Mouse (Mus musculus) liver, adult 2 months (tissue): ENCODE data around the gene Lin9. TPM values are rescaled to one million over a fixed set of nuclear protein-coding genes. Genes with fewer than 3 reads are reported as not detected.

Source experiments
- DNase-seq: peaks from one replicate; pipeline ENCODE4 v3.0.0-alpha.2; 2011; ENCODE audit warnings: low read depth, low spot score; ENCODE audit errors: extremely low read depth
- H3K27ac ChIP-seq: fragments of 200-500 bp; replicated peaks from 2 replicates; pipeline ENCODE4 v1.5.1; 2012; ENCODE audit warnings: low read depth, mild to moderate bottlenecking, control low read depth, inconsistent platforms, low read length; ENCODE audit not compliant: insufficient read depth
- H3K27me3 ChIP-seq: fragments of 200-500 bp; 2 replicates; pipeline ENCODE4 v1.6.1; 2012; ENCODE audit warnings: mild to moderate bottlenecking, moderate library complexity, low read length, inconsistent platforms; ENCODE audit not compliant: control insufficient read depth, insufficient read depth
- H3K36me3 ChIP-seq: fragments of 200-500 bp; 2 replicates; pipeline ENCODE4 v1.6.1; 2012; ENCODE audit warnings: low read length, inconsistent platforms; ENCODE audit not compliant: control insufficient read depth, insufficient read depth
- H3K4me1 ChIP-seq: fragments of 200-500 bp; 2 replicates; pipeline ENCODE4 v1.6.1; 2011; ENCODE audit warnings: low read length; ENCODE audit not compliant: control insufficient read depth, insufficient read depth
- H3K4me3 ChIP-seq: fragments of 200-500 bp; 2 replicates; pipeline ENCODE4 v1.5.1; 2011; ENCODE audit warnings: low read depth, mild to moderate bottlenecking, control low read depth, low read length, moderate library complexity; ENCODE audit not compliant: insufficient read depth
- H3K79me2 ChIP-seq: fragments of 200-500 bp; 2 replicates; pipeline ENCODE4 v1.6.1; 2012; ENCODE audit warnings: inconsistent platforms, mild to moderate bottlenecking, low read length, moderate library complexity; ENCODE audit not compliant: control insufficient read depth, insufficient read depth
- H3K9ac ChIP-seq: fragments of 200-500 bp; 2 replicates; pipeline ENCODE4 v1.6.1; 2012; ENCODE audit warnings: low read depth, mild to moderate bottlenecking, control low read depth, inconsistent platforms, low read length
- CTCF ChIP-seq: fragments of 200-500 bp; IDR thresholded peaks from 2 replicates; pipeline ENCODE4 v1.5.1; 2011; ENCODE audit warnings: low read depth, low read length, control low read depth
- POLR2A ChIP-seq: fragments of 200-500 bp; IDR thresholded peaks from 2 replicates; pipeline ENCODE4 v1.6.1; 2011; ENCODE audit warnings: low read length, control low read depth; ENCODE audit not compliant: insufficient read depth; ENCODE audit errors: extremely low read depth
- WGBS: fragments of 180-500 bp; shearing (Covaris S2); methylation state at CpG from one replicate; pipeline ENCODE4 v1.1.7; 2018; 5-methylcytosine and 5-hydroxymethylcytosine counted together
- polyA plus RNA-seq: library from polyadenylated mRNA; depleted of rRNA; stranded (reverse); fragments of >200 nt; gene quantifications from 2 replicates; pipeline ENCODE4 v1.2.3, GENCODE M21; 2012; rRNA removed
- total RNA-seq: library from RNA; depleted of rRNA; stranded (reverse); fragments of >200 nt; gene quantifications from 2 replicates; pipeline ENCODE4 v1.2.3, GENCODE M21; 2014; rRNA removed

Lin9 gene
- total and polyA plus RNA-seq, 2 experiments: 1.2 to 3.7 TPM

DNA sequence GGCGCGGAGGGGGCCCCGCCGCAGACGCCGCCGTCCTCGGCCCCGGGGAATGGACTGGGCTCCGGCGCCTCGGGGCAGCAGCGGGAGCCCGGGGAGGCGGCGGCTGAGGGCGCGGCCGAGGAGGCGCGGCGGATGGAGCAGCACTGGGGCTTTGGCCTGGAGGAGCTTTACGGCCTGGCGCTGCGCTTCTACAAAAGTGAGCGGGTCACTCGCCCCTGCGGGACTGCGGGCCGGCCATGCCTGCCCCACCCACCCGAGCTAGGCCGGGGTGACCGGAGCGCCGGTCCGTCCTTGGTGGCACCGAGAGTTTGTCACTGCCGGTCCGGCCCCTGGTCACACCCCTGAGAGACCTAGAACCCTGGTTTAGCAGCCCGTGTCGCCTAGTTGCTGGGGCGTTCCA, 85.2 kb downstream of the Lin9 start:
- Histone ChIP-seq H3K4me3 (peak overlapping the region; percentile 97), H3K9ac (peak overlapping the region; percentile 96), H3K27me3 (no peaks in the 10 kb centered on the region), H3K4me1 (peaks cover 14% of the 10 kb centered on the region), H3K27ac (peak overlapping the region; percentile 84), H3K79me2 (peaks cover 17% of the 10 kb centered on the region), H3K36me3 (no peaks in the 10 kb centered on the region)
- TF ChIP-seq POLR2A (no peak), CTCF (no peak)
- DNase-seq: peak; percentile 42
- 0% methylated on average over 42 of the region's 42 CpGs for WGBS

DNA sequence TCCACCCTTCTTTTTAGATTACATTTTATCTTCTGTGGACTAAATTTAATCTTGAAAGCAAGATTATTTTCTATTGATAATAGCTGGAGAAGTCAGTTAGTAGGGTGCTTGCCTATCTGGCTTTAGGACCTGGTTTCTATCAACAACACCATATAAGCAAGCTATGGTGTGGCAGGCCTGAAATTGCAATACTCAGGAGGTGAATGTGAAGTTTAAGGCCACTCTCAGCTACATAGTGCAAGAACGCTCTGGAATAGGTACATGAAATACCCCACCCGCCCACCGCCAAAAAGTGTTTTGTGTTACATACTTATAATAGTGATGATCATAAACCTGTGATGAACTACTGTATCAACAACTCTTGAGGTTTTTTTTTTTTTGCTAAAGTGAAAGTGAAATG, 88.3 kb downstream of the Lin9 start:
- Histone ChIP-seq H3K4me1 (peaks cover 14% of the 10 kb centered on the region), H3K9ac (no peak overlapping the region), H3K79me2 (peaks cover 17% of the 10 kb centered on the region), H3K36me3 (peaks cover 6% of the 10 kb centered on the region), H3K4me3 (no peak overlapping the region), H3K27me3 (no peaks in the 10 kb centered on the region), H3K27ac (no peak overlapping the region)
- no peak for TF ChIP-seq POLR2A
- TF ChIP-seq CTCF: no peak
- DNase-seq: no peak
- WGBS: 86% methylated on average over 3 of the region's 3 CpGs

Other genes starting within 250 kb of the Lin9 start
- 0.09 and 1.1 TPM in 2 replicates for gene Stum, start 157.6 kb upstream of the Lin9 start, total RNA-seq
- gene Stum, start 157.6 kb upstream of the Lin9 start, polyA plus RNA-seq: 0.19 and 0.22 TPM in 2 replicates
- gene Parp1, start 72.2 kb upstream of the Lin9 start, total RNA-seq: 25.4 and 28.3 TPM in 2 replicates
- gene Parp1, start 72.2 kb upstream of the Lin9 start, polyA plus RNA-seq: 13.2 and 14.6 TPM in 2 replicates
- not detected in 2 replicates for gene Mixl1, start 55.9 kb downstream of the Lin9 start, total RNA-seq
- not detected in 2 replicates for gene Mixl1, start 55.9 kb downstream of the Lin9 start, polyA plus RNA-seq
- gene Acbd3, start 84.9 kb downstream of the Lin9 start, total RNA-seq: 13.1 and 13.7 TPM in 2 replicates
- gene Acbd3, start 84.9 kb downstream of the Lin9 start, polyA plus RNA-seq: 5.7 and 6.3 TPM in 2 replicates
- gene H3f3a, start 172.8 kb downstream of the Lin9 start, total RNA-seq: 264 and 310 TPM in 2 replicates
- gene H3f3a, start 172.8 kb downstream of the Lin9 start, polyA plus RNA-seq: 147 and 153 TPM in 2 replicates
- gene Sde2, start 210.0 kb downstream of the Lin9 start, total RNA-seq: 5.8 and 6.4 TPM in 2 replicates
- 3.8 and 5.0 TPM in 2 replicates for gene Sde2, start 210.0 kb downstream of the Lin9 start, polyA plus RNA-seq